Mouse (Mus musculus): Measurements from ENCODE around the gene Rps6ka2. TPM values are rescaled to one million over a fixed set of nuclear protein-coding genes. Genes with fewer than 3 reads are reported as not detected.
"Not testable (repeated sequence)": the region's sequence is repeated elsewhere in the genome, so short reads cannot be mapped to it uniquely, and the experiment has no call there.

Rps6ka2 gene
- polyA plus RNA-seq (2014; fragmentation: Nextera tagmentation; extraction: Ambion mirVana): 18.9 and 21.6 TPM in 2 replicates

- WGBS: 1% methylated on average over 56 of the region's 56 CpGs
- no peaks in the 10 kb centered on the region for H3K27me3 ChIP-seq (replicated peaks; ENCODE audit: control insufficient read depth, insufficient read depth, low read length)
- DNase-seq (ENCODE audit: low spot score) (peak; percentile 99), ATAC-seq (peak; percentile 99)
- H3K4me3 ChIP-seq (ENCODE audit: low read depth, low read length): peak within 1 kb of the TSS; percentile 78
- H3K4me2 ChIP-seq (ENCODE audit: low read length): peak within 1 kb of the TSS; percentile 92
- peaks cover 15% of the 10 kb centered on the region for H3K4me1 ChIP-seq (ENCODE audit: control insufficient read depth, insufficient read depth, low read length)
- H3K9me3 ChIP-seq (replicated peaks; ENCODE audit: control insufficient read depth, low read length): no peaks in the 10 kb centered on the region
- no peaks in the 10 kb centered on the region for H3K36me3 ChIP-seq (ENCODE audit: control insufficient read depth, insufficient read depth, low read length)
- peak within 1 kb of the TSS; percentile 81 for H3K27ac ChIP-seq (ENCODE audit: low read depth, low read length)
- H3K9ac ChIP-seq (ENCODE audit: low read length): peak within 1 kb of the TSS; percentile 79
Observed at GRCm38 (mm10) chr17:7169627-7170303, at the start of gene Rps6ka2. Gene Rps6ka2, plus strand, starts transcription at chr17:7170115.

DNA sequence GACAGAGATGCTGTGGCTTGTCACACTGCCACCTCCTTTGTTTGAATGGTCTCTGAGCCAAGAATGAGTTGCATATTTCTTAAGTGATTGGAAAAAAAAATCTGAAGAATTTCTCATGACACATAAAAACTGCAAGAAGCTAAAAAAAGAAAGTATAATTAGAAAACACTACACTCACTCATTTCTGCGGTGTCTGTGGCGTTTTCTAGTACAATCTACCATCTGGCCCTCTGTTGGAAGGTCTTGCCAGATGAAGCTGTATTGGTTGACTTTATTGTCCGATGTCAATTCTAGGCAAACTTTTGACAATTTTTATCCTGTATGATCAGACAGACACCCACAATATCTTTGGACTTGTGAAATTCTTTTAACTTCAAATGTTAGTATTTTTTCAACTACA lies 49.1 kb upstream of the Rps6ka2 start:
- H3K36me3 ChIP-seq (ENCODE audit: control insufficient read depth, insufficient read depth, low read length); H3K9ac ChIP-seq (ENCODE audit: low read length); H3K9me3 ChIP-seq (replicated peaks; ENCODE audit: control insufficient read depth, low read length); ATAC-seq; H3K4me3 ChIP-seq (ENCODE audit: low read depth, low read length); H3K4me1 ChIP-seq (ENCODE audit: control insufficient read depth, insufficient read depth, low read length); H3K27me3 ChIP-seq (replicated peaks; ENCODE audit: control insufficient read depth, insufficient read depth, low read length); H3K27ac ChIP-seq (ENCODE audit: low read depth, low read length); DNase-seq (ENCODE audit: low spot score); H3K4me2 ChIP-seq (ENCODE audit: low read length): not testable (repeated sequence)
- WGBS: 89% methylated on average over 3 of the region's 3 CpGs

DNA sequence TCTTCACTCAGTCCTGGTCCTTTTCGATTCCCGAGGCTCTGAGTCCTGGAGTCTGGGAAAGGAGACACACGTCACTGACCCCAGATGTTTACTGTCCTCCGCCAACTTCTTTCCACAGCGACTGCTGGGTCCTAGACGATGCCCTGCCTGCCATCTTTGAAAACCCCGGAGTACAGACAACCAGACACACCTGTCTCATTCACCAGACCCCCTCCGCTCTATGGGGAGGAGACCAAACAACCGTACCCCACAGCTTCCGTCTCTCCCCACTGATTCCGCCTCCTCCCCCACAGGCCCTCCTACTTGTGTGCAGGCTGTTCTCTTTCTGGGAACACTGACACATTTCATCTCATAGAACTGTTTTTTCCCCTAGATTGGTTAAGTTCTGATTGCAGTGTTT lies 47.4 kb upstream of the Rps6ka2 start:
- H3K9ac ChIP-seq (ENCODE audit: low read length); H3K36me3 ChIP-seq (ENCODE audit: control insufficient read depth, insufficient read depth, low read length); H3K4me1 ChIP-seq (ENCODE audit: control insufficient read depth, insufficient read depth, low read length); H3K4me3 ChIP-seq (ENCODE audit: low read depth, low read length); H3K27me3 ChIP-seq (replicated peaks; ENCODE audit: control insufficient read depth, insufficient read depth, low read length); ATAC-seq; DNase-seq (ENCODE audit: low spot score); H3K4me2 ChIP-seq (ENCODE audit: low read length); H3K27ac ChIP-seq (ENCODE audit: low read depth, low read length); H3K9me3 ChIP-seq (replicated peaks; ENCODE audit: control insufficient read depth, low read length): not testable (repeated sequence)
- 88% methylated on average over 11 of the region's 11 CpGs for WGBS

GRCm38 (mm10) chr17:7126475-7126874 lies 43.4 kb upstream of the Rps6ka2 start:
- H3K4me3 ChIP-seq (ENCODE audit: low read depth, low read length); H3K9me3 ChIP-seq (replicated peaks; ENCODE audit: control insufficient read depth, low read length); H3K4me2 ChIP-seq (ENCODE audit: low read length); H3K27ac ChIP-seq (ENCODE audit: low read depth, low read length); H3K27me3 ChIP-seq (replicated peaks; ENCODE audit: control insufficient read depth, insufficient read depth, low read length); DNase-seq (ENCODE audit: low spot score); H3K4me1 ChIP-seq (ENCODE audit: control insufficient read depth, insufficient read depth, low read length); ATAC-seq; H3K9ac ChIP-seq (ENCODE audit: low read length); H3K36me3 ChIP-seq (ENCODE audit: control insufficient read depth, insufficient read depth, low read length): not testable (repeated sequence)
- WGBS: 80% methylated on average over 5 of the region's 10 CpGs

DNA sequence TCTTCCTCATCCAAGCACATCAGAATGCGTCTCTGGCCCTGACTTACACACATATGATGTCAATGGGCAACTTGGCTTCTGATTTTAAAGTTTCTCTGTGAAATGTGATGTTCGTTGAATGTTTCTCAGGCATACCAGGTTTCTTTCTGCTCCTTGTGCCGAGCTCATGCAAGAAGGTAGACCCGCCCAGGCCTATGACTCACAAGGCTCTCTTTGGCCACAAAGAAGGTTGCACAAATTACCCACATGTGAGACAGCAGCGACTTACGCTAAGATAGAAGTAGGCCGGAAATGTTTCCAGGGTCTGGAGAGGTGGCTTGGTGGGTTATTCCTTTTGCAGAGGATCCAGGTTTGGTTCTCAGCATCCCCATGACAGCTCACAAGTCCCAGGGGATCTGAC lies 35.9 kb upstream of the Rps6ka2 start:
- H3K4me1 ChIP-seq (ENCODE audit: control insufficient read depth, insufficient read depth, low read length); ATAC-seq; H3K36me3 ChIP-seq (ENCODE audit: control insufficient read depth, insufficient read depth, low read length); H3K4me3 ChIP-seq (ENCODE audit: low read depth, low read length); H3K9me3 ChIP-seq (replicated peaks; ENCODE audit: control insufficient read depth, low read length); H3K4me2 ChIP-seq (ENCODE audit: low read length); H3K27me3 ChIP-seq (replicated peaks; ENCODE audit: control insufficient read depth, insufficient read depth, low read length); H3K27ac ChIP-seq (ENCODE audit: low read depth, low read length); DNase-seq (ENCODE audit: low spot score); H3K9ac ChIP-seq (ENCODE audit: low read length): not testable (repeated sequence)
- WGBS: no CpG with 5 or more reads among the region's 7 CpGs

DNA sequence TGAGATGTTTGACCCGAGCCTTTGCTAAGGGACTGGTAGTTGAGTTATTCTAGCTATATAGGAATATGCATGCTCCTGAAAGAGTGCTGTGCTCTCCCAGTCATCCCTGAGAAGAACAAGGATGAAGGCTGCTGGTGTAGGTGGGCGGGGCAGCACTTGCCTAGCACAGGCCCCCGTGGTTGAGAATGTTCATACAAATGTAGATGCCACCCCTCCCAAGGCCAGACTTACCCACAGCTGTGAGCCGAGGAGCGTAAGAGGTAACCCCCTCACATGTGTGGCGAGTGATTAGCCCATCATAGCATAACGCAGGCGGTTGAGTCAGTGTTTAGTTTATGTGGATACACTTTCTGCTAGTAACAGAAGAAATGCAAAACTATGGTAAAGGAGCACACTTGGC lies 34.6 kb upstream of the Rps6ka2 start:
- not testable (repeated sequence) for H3K27ac ChIP-seq (ENCODE audit: low read depth, low read length); H3K27me3 ChIP-seq (replicated peaks; ENCODE audit: control insufficient read depth, insufficient read depth, low read length); H3K9me3 ChIP-seq (replicated peaks; ENCODE audit: control insufficient read depth, low read length); ATAC-seq; DNase-seq (ENCODE audit: low spot score); H3K9ac ChIP-seq (ENCODE audit: low read length); H3K4me2 ChIP-seq (ENCODE audit: low read length); H3K4me1 ChIP-seq (ENCODE audit: control insufficient read depth, insufficient read depth, low read length); H3K36me3 ChIP-seq (ENCODE audit: control insufficient read depth, insufficient read depth, low read length); H3K4me3 ChIP-seq (ENCODE audit: low read depth, low read length)
- WGBS: 93% methylated on average over 7 of the region's 8 CpGs

DNA sequence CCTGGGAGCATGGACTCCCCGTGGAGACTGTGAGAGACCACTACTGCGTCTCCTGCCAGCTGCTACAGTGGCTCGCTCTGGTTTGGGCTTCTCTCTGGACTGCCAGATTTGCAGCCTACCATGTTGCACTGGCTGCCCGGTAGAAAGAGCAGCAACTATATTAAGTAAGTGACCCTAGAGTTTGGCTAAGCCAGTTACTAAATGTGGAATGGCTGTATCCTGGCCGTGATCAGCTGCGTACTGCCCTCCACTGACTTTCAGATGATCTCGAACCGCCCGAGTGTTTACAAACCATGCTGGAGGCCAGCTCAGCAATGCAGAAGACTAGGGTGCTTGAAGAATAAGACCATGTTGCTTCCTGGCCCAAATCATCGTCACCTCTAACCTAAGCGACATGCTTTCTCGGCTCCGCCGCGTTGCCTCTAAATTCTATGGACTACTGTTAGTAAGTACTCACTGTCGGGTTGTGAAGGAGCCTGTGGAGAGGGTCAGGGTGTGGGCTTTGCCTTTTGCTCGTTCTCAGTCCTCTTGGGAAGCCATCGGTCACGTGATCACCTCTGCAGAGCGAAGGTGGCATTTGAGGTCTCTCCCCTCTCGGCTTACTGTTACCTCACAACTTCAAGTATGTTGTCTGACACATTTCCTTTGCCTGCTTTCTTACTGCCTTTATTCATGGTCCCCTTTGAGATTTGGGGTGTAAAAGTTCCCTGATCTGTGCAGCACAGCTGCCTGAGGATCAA lies 31.6 kb upstream of the Rps6ka2 start:
- Histone ChIP-seq H3K4me2 (ENCODE audit: low read length) (no peak overlapping the region), H3K4me1 (ENCODE audit: control insufficient read depth, insufficient read depth, low read length) (no peaks in the 10 kb centered on the region), H3K9ac (ENCODE audit: low read length) (no peak overlapping the region), H3K9me3 (replicated peaks; ENCODE audit: control insufficient read depth, low read length) (no peaks in the 10 kb centered on the region), H3K4me3 (ENCODE audit: low read depth, low read length) (no peak overlapping the region), H3K27me3 (replicated peaks; ENCODE audit: control insufficient read depth, insufficient read depth, low read length) (no peaks in the 10 kb centered on the region), H3K36me3 (ENCODE audit: control insufficient read depth, insufficient read depth, low read length) (no peaks in the 10 kb centered on the region), H3K27ac (ENCODE audit: low read depth, low read length) (no peak overlapping the region)
- ATAC-seq (no peak), DNase-seq (ENCODE audit: low spot score) (no peak)
- 87% methylated on average over 21 of the region's 21 CpGs for WGBS

GRCm38 (mm10) chr17:7140399-7141174 lies 29.3 kb upstream of the Rps6ka2 start:
- ATAC-seq (no peak), DNase-seq (ENCODE audit: low spot score) (no peak)
- Histone ChIP-seq H3K36me3 (ENCODE audit: control insufficient read depth, insufficient read depth, low read length) (no peaks in the 10 kb centered on the region), H3K4me3 (ENCODE audit: low read depth, low read length) (no peak overlapping the region), H3K9me3 (replicated peaks; ENCODE audit: control insufficient read depth, low read length) (no peaks in the 10 kb centered on the region), H3K27ac (ENCODE audit: low read depth, low read length) (no peak overlapping the region), H3K27me3 (replicated peaks; ENCODE audit: control insufficient read depth, insufficient read depth, low read length) (no peaks in the 10 kb centered on the region), H3K9ac (ENCODE audit: low read length) (no peak overlapping the region), H3K4me1 (ENCODE audit: control insufficient read depth, insufficient read depth, low read length) (no peaks in the 10 kb centered on the region), H3K4me2 (ENCODE audit: low read length) (no peak overlapping the region)
- WGBS: 86% methylated on average over 10 of the region's 10 CpGs

All from forebrain, embryonic 14.5 days (tissue).